Mouse (Mus musculus): ENCODE measurements at regions not wholly inside any gene's neighbourhood (a gene's known extent, or its start where the extent isn't known, plus 50 kb on each side); places are given as distances from the start of the nearest gene placed in this dataset.
A peak's percentile ranks its signal among the peaks of the same experiment; 100 is the strongest.

DNA sequence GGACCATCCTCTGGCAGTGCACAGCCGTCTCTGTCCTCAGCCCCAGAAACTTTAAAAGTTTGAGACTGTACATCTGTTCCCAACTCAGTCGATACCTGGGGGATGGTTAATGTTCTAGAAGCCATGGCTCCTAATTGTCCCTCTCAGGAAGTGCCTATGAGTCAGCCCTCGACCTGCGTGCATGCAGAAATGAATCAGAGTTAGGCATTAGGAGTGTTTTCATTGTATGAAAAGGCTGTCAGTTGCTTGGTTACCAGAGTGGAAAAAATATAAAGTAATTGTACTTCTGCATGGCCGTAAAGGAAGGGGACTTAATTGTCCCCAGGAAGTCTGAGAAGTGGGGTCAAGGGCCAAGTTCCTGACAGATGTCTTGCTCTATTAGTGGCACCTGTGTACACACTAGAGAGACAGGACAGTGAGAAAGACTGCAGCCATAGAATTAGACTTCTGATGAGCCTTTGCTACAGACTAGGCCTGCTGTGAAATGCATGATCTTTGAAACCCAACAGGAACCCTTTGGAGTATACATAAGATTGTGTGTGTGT lies 109.5 kb upstream of the Slc35f3 start:
- Histone ChIP-seq H3K4me2 (ENCODE audit: low read depth) (no peak overlapping the region), H3K79me2 (ENCODE audit: control insufficient read depth, insufficient read depth) (no peaks in the 10 kb centered on the region), H3K36me3 (ENCODE audit: control insufficient read depth, insufficient read depth) (no peaks in the 10 kb centered on the region), H3K4me3 (no peak overlapping the region), H3K27me3 (ENCODE audit: control insufficient read depth, insufficient read depth, insufficient read length) (no peaks in the 10 kb centered on the region), H3ac (ENCODE audit: control insufficient read depth, insufficient read length) (no peak overlapping the region)
- TF ChIP-seq USF1 (IDR thresholded peaks at IDR 0.05; ENCODE audit: low read depth) (no peak), MYOD1 (IDR thresholded peaks at IDR 0.05; ENCODE audit: control insufficient read depth in 1 of 3, insufficient read length in 2 of 3, low read depth in 2 of 3) (no peak), MAX (IDR thresholded peaks at IDR 0.05; ENCODE audit: low read depth) (no peak), TCF12 (IDR thresholded peaks at IDR 0.05; ENCODE audit: insufficient read depth, poor library complexity, severe bottlenecking) (no peak), SRF (IDR thresholded peaks at IDR 0.05; ENCODE audit: control insufficient read depth, insufficient read length, low read depth) (no peak), E2F4 (IDR thresholded peaks at IDR 0.05; ENCODE audit: insufficient read depth) (no peak), CEBPB (IDR thresholded peaks at IDR 0.05; ENCODE audit: insufficient read depth, poor library complexity, severe bottlenecking) (no peak), POLR2AphosphoS2 (IDR thresholded peaks at IDR 0.05; ENCODE audit: insufficient read length, low read depth) (no peak), TCF3 (IDR thresholded peaks at IDR 0.05; ENCODE audit: insufficient read length, low read depth) (no peak), MYOG (IDR thresholded peaks at IDR 0.05; ENCODE audit: control insufficient read depth in 1 of 3, insufficient read depth in 1 of 3, insufficient read length in 2 of 3, low read depth in 2 of 3) (no peak), REST (IDR thresholded peaks at IDR 0.05; ENCODE audit: insufficient read depth, insufficient read length) (no peak)

DNA sequence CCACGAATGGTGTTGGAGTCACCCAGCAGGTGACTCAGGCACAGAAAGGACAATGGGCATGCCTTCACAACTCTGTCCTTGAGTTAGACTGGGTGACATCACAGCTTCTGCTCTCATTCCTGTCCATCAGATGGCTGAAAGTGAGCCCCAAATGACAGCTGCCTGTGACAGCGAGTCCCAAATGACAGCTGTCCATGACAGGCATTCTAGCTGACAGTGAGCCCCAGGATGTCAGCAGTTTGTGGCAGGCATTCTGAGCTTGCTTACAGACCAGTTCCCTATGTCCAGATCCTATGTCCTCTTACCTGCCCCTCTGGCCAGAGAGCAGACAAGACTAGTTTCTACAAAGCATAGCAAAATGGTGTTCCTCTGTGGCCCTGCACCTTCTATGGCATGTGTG lies 102.7 kb upstream of the Slc35f3 start:
- Histone ChIP-seq H3K27me3 (ENCODE audit: control insufficient read depth, insufficient read depth, insufficient read length) (no peaks in the 10 kb centered on the region), H3ac (ENCODE audit: control insufficient read depth, insufficient read length) (no peak overlapping the region), H3K36me3 (ENCODE audit: control insufficient read depth, insufficient read depth) (no peaks in the 10 kb centered on the region), H3K4me2 (ENCODE audit: low read depth) (no peak overlapping the region), H3K4me3 (no peak overlapping the region), H3K79me2 (ENCODE audit: control insufficient read depth, insufficient read depth) (no peaks in the 10 kb centered on the region)
- TF ChIP-seq POLR2A (IDR thresholded peaks at IDR 0.05; ENCODE audit: insufficient read length, low read depth) (no peak), MYOD1 (IDR thresholded peaks at IDR 0.05; ENCODE audit: control insufficient read depth in 1 of 3, insufficient read length in 2 of 3, low read depth in 2 of 3) (peak in 2 of 3 experiments; percentile 68 to 70), SRF (IDR thresholded peaks at IDR 0.05; ENCODE audit: control insufficient read depth, insufficient read length, low read depth) (no peak), MYOG (IDR thresholded peaks at IDR 0.05; ENCODE audit: control insufficient read depth in 1 of 3, insufficient read depth in 1 of 3, insufficient read length in 2 of 3, low read depth in 2 of 3) (peak in 1 of 3 experiments; percentile 61), CEBPB (IDR thresholded peaks at IDR 0.05; ENCODE audit: insufficient read depth, poor library complexity, severe bottlenecking) (no peak), REST (IDR thresholded peaks at IDR 0.05; ENCODE audit: insufficient read depth, insufficient read length) (no peak)

DNA sequence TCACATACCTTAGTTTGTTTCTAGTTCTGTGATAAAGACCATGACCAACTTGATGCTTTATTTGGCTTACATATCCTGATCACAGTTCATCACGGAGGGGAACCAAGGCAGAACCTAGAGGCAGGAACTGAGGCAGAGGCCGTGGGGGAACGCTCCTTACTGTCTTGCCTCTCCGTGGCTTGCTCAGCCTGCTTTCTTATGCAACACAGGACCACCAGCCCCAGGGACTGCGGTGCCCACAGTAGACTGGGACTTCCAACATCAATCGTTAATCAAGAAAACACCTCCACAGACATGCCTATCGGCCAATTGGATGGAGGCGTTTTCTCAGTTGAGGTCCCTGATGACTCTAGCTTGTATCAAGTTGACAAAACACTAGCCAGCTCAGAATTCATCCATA lies 87.8 kb upstream of the Slc35f3 start:
- Histone ChIP-seq H3K4me2 (ENCODE audit: low read depth) (no peak overlapping the region), H3K27me3 (ENCODE audit: control insufficient read depth, insufficient read depth, insufficient read length) (no peaks in the 10 kb centered on the region), H3K4me3 (no peak overlapping the region), H3ac (ENCODE audit: control insufficient read depth, insufficient read length) (no peak overlapping the region), H3K79me2 (ENCODE audit: control insufficient read depth, insufficient read depth) (no peaks in the 10 kb centered on the region), H3K36me3 (ENCODE audit: control insufficient read depth, insufficient read depth) (no peaks in the 10 kb centered on the region)
- TF ChIP-seq USF1 (IDR thresholded peaks at IDR 0.05; ENCODE audit: low read depth): no peak
- TF ChIP-seq E2F4 (IDR thresholded peaks at IDR 0.05; ENCODE audit: insufficient read depth): no peak
- TF ChIP-seq POLR2A (IDR thresholded peaks at IDR 0.05; ENCODE audit: insufficient read length, low read depth): no peak
- no peak for TF ChIP-seq MYOD1 (IDR thresholded peaks at IDR 0.05; ENCODE audit: control insufficient read depth in 1 of 3, insufficient read length in 2 of 3, low read depth in 2 of 3)
- TF ChIP-seq TCF3 (IDR thresholded peaks at IDR 0.05; ENCODE audit: insufficient read length, low read depth): no peak
- TF ChIP-seq POLR2AphosphoS2 (IDR thresholded peaks at IDR 0.05; ENCODE audit: insufficient read length, low read depth): no peak
- no peak for TF ChIP-seq MAX (IDR thresholded peaks at IDR 0.05; ENCODE audit: low read depth)
- TF ChIP-seq TCF12 (IDR thresholded peaks at IDR 0.05; ENCODE audit: insufficient read depth, poor library complexity, severe bottlenecking): no peak
- no peak for TF ChIP-seq REST (IDR thresholded peaks at IDR 0.05; ENCODE audit: insufficient read depth, insufficient read length)
- no peak for TF ChIP-seq CEBPB (IDR thresholded peaks at IDR 0.05; ENCODE audit: insufficient read depth, poor library complexity, severe bottlenecking)

DNA sequence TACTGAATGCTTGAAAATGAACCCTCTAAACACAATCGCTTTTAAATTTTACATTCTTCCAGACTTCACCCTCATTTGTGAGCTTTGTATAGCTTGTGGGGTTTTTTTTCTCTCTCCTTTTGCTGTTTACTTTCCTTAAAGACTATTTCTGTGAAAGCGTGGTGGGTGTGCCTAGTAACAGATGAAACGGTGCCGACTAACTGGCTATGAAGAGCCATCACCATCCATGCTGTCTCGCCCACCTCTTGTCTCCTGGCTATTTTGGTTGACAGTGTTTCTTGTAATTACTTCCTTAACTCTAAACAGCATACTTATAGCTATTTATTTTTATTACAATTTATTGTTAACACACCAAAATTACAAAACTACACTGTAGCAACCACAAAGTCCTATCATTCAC lies 85.6 kb upstream of the Slc35f3 start:
- Histone ChIP-seq H3ac (ENCODE audit: control insufficient read depth, insufficient read length) (no peak overlapping the region), H3K4me2 (ENCODE audit: low read depth) (no peak overlapping the region), H3K4me3 (no peak overlapping the region), H3K36me3 (ENCODE audit: control insufficient read depth, insufficient read depth) (no peaks in the 10 kb centered on the region), H3K79me2 (ENCODE audit: control insufficient read depth, insufficient read depth) (no peaks in the 10 kb centered on the region), H3K27me3 (ENCODE audit: control insufficient read depth, insufficient read depth, insufficient read length) (no peaks in the 10 kb centered on the region)
- TF ChIP-seq POLR2AphosphoS2 (IDR thresholded peaks at IDR 0.05; ENCODE audit: insufficient read length, low read depth) (no peak), POLR2A (IDR thresholded peaks at IDR 0.05; ENCODE audit: insufficient read length, low read depth) (no peak), CEBPB (IDR thresholded peaks at IDR 0.05; ENCODE audit: insufficient read depth, poor library complexity, severe bottlenecking) (no peak), REST (IDR thresholded peaks at IDR 0.05; ENCODE audit: insufficient read depth, insufficient read length) (no peak), MAX (IDR thresholded peaks at IDR 0.05; ENCODE audit: low read depth) (no peak), TCF3 (IDR thresholded peaks at IDR 0.05; ENCODE audit: insufficient read length, low read depth) (no peak), USF1 (IDR thresholded peaks at IDR 0.05; ENCODE audit: low read depth) (no peak), SRF (IDR thresholded peaks at IDR 0.05; ENCODE audit: control insufficient read depth, insufficient read length, low read depth) (no peak), MYOG (IDR thresholded peaks at IDR 0.05; ENCODE audit: control insufficient read depth in 1 of 3, insufficient read depth in 1 of 3, insufficient read length in 2 of 3, low read depth in 2 of 3) (no peak), E2F4 (IDR thresholded peaks at IDR 0.05; ENCODE audit: insufficient read depth) (no peak), MYOD1 (IDR thresholded peaks at IDR 0.05; ENCODE audit: control insufficient read depth in 1 of 3, insufficient read length in 2 of 3, low read depth in 2 of 3) (no peak), TCF12 (IDR thresholded peaks at IDR 0.05; ENCODE audit: insufficient read depth, poor library complexity, severe bottlenecking) (no peak)

DNA sequence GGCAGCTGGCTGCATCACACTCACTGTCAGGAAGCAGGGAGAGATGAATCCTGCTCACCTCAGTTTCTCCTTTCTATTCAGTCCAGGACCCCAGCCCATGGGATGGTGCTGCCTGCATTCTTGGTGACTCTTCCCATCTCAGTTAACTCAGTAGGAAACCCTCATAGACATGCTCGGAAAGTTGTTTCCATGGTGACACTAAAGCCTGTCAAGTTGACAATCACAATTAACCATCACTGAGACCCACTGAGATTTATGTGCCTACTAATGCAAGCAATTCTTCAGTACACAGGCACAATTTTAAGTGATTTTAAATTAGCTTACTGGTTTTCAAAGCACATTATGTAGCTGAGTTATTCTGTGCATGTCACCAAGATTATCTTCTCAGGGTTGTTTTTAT lies 83.8 kb upstream of the Slc35f3 start:
- Histone ChIP-seq H3K4me2 (ENCODE audit: low read depth) (no peak overlapping the region), H3ac (ENCODE audit: control insufficient read depth, insufficient read length) (no peak overlapping the region), H3K27me3 (ENCODE audit: control insufficient read depth, insufficient read depth, insufficient read length) (no peaks in the 10 kb centered on the region), H3K79me2 (ENCODE audit: control insufficient read depth, insufficient read depth) (no peaks in the 10 kb centered on the region), H3K4me3 (no peak overlapping the region), H3K36me3 (ENCODE audit: control insufficient read depth, insufficient read depth) (no peaks in the 10 kb centered on the region)
- TF ChIP-seq USF1 (IDR thresholded peaks at IDR 0.05; ENCODE audit: low read depth) (no peak), POLR2AphosphoS2 (IDR thresholded peaks at IDR 0.05; ENCODE audit: insufficient read length, low read depth) (no peak), MYOD1 (IDR thresholded peaks at IDR 0.05; ENCODE audit: control insufficient read depth in 1 of 3, insufficient read length in 2 of 3, low read depth in 2 of 3) (no peak), SRF (IDR thresholded peaks at IDR 0.05; ENCODE audit: control insufficient read depth, insufficient read length, low read depth) (no peak), TCF12 (IDR thresholded peaks at IDR 0.05; ENCODE audit: insufficient read depth, poor library complexity, severe bottlenecking) (no peak), CEBPB (IDR thresholded peaks at IDR 0.05; ENCODE audit: insufficient read depth, poor library complexity, severe bottlenecking) (no peak), MYOG (IDR thresholded peaks at IDR 0.05; ENCODE audit: control insufficient read depth in 1 of 3, insufficient read depth in 1 of 3, insufficient read length in 2 of 3, low read depth in 2 of 3) (no peak), MAX (IDR thresholded peaks at IDR 0.05; ENCODE audit: low read depth) (no peak), E2F4 (IDR thresholded peaks at IDR 0.05; ENCODE audit: insufficient read depth) (no peak), TCF3 (IDR thresholded peaks at IDR 0.05; ENCODE audit: insufficient read length, low read depth) (no peak), POLR2A (IDR thresholded peaks at IDR 0.05; ENCODE audit: insufficient read length, low read depth) (no peak), REST (IDR thresholded peaks at IDR 0.05; ENCODE audit: insufficient read depth, insufficient read length) (no peak)

Data from myocyte (in vitro differentiated cells).